Mouse (Mus musculus) C2C12 (cell line): ENCODE measurements around the gene Spsb3.

Source experiments
- CEBPB ChIP-seq: IDR thresholded peaks from one replicate; pipeline ENCODE4 v1.6.1; 2011; ENCODE audit warnings: low read depth, mild to moderate bottlenecking, control low read depth, moderate library complexity
- CTCF ChIP-seq: IDR thresholded peaks from one replicate; pipeline ENCODE4 v1.5.1; 2011; ENCODE audit not compliant: control insufficient read depth, insufficient read depth, insufficient read length
- FOSL1 ChIP-seq: IDR thresholded peaks from one replicate; pipeline ENCODE4 v1.8.0; 2011; ENCODE audit warnings: mild to moderate bottlenecking, low read length; ENCODE audit not compliant: poor library complexity, insufficient read depth, severe bottlenecking
- MAX ChIP-seq: IDR thresholded peaks from one replicate; pipeline ENCODE4 v1.6.1; 2011; ENCODE audit warnings: mild to moderate bottlenecking, control low read depth
- MYOG ChIP-seq: IDR thresholded peaks from one replicate; pipeline ENCODE4 v1.6.1; 2011; ENCODE audit not compliant: control insufficient read depth, insufficient read length; ENCODE audit errors: extremely low read depth
- USF1 ChIP-seq: IDR thresholded peaks from one replicate; pipeline ENCODE4 v1.6.1; 2011; ENCODE audit warnings: low read depth, mild to moderate bottlenecking, control low read depth, moderate library complexity

DNA sequence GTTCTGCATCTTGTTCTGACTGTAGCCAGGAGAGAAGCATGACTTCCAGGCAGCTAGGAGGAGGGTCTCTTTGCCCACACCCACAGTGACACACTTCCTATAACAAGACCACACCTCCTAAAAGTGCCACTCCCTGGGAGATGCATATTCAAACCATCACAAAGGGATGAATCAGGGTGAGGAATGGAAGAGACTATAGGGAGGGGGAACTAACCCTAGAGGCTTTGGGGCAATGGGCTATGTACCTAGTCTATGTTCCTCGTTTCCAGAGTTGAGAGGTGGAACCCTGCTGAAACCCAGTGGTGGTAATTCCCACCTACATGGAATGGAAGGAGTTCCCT, 12.1 kb upstream of the Spsb3 start:
- TF ChIP-seq CTCF (no peak), MAX (no peak), CEBPB (no peak), FOSL1 (no peak), USF1 (no peak), MYOG (no peak)
